Mouse (Mus musculus) thymus, postnatal 0 days (tissue): ENCODE measurements around the gene Rbm38. TPM values are rescaled to one million over a fixed set of nuclear protein-coding genes. Genes with fewer than 3 reads are reported as not detected.

ENCODE experiments used
- DNase-seq: peaks from one replicate; pipeline ENCODE4 v3.0.0-alpha.2; 2015; ENCODE audit warnings: low spot score
- polyA plus RNA-seq: library from polyadenylated mRNA; unstranded; fragments of >200 nt; fragmentation: Nextera tagmentation; extraction: Ambion mirVana; gene quantifications from 2 replicates; pipeline ENCODE4 v1.2.1, GENCODE M21; 2015

Gene Rbm38
- polyA plus RNA-seq, 1 experiment from 2014 or later, result 144 TPM

DNA sequence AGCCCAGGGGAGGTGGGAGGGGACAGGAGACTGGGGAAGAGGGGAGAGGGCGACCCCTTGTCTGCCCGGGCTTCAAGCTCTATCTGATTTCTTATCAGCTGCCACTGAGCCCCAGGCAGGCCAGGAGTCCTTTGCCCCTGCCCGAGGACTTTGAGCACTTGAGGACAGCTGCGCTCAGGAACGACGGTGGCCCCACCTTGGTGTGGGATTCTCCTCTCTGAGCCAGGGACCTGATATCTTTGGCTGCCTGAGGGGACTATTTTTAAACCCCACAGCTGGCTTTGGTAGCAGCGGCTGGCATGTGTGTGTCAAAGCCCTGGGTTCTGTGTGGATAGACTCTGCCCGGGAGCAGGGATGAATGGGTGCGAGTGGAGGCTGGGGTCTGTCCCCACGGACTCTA, 37.3 kb downstream of the Rbm38 start:
- DNase-seq, result no peak

DNA sequence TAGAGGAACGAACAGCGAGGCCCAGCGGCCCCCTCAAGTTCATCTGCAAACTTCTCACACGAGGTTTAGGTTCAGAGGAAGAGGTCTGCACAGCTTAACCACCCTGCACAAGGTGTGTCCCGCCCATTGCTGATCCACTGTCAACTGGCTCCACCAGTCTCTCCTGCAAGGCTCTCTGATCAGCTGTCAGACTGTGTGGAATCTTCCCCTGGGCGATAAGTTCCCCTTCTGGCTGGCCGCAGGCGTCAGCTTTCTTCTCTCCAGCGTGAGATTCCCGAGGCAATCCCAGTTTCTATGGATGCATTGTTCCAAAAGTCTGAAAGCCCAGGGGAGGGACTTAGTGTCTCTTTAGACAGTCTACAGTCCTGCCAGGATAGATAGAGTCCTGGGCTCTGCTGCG, 38.0 kb downstream of the Rbm38 start:
- no peak for DNase-seq

- no peak for DNase-seq
These were observed 40.2 kb downstream of the Rbm38 start for GRCm38 (mm10) chr2:173060450-173060849.

- DNase-seq, result peak; percentile 47
These were observed 41.4 kb downstream of the Rbm38 start for GRCm38 (mm10) chr2:173061443-173062351.

GRCm38 (mm10) chr2:173063219-173063618, 42.9 kb downstream of the Rbm38 start:
- no peak for DNase-seq

DNA sequence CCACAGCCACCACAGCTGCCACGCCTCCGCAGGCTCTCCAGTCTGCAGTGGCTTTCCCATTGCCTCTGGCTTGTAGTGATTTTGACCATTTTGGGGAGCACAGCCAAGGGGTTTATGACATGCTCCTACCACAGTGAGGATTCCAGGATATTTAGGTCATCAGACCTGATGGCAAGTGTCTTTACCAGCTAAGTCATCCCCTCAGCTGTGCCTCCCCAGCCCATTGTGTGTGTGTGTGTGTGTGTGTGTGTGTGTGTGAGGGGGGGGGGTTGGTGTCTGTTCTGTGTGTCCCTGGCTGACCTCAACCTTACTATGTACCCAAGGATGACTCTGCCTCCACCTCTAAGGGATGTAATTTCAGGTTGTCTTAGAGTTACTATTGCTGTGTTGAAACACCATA, 44.6 kb downstream of the Rbm38 start:
- DNase-seq, result no peak

DNA sequence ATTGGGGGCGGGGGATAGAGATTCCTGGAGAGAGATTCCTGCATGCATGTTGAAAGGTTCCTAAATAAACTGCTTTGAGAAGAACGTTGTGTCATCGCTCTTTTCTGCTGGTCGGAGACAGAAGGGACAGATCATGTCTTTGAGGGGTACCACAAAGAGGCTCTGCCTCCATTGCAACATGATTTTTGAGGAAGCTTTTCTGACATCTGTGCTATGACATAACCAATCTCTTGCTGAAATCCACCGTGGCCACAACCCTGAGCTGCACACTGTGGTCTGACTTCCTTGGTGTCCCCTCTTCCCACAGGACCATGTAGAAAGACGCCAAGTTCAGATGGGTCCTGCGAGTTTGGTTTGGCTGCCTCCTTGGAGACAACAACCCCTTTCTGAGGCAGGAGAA, 52.6 kb downstream of the Rbm38 start:
- DNase-seq, result no peak

DNA sequence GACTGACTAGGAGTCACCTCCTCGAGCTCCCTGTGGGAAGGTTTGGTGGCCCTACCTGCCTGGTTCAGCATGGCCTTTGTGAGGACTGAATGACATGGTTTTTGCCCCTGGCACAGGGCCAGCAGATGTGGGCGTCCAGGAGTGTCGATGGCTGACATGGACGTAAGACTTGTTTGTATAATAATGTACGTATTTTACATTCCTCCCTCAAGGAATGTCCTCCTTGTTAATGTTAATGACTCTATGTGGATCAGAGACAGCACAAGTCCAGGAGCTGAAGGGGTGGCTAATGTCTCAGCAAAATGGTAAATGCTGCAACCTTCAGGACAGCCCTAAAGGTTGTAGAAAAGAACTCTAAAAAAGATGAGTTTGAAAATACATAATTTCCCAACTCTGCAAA, 53.4 kb downstream of the Rbm38 start:
- DNase-seq, result no peak

DNA sequence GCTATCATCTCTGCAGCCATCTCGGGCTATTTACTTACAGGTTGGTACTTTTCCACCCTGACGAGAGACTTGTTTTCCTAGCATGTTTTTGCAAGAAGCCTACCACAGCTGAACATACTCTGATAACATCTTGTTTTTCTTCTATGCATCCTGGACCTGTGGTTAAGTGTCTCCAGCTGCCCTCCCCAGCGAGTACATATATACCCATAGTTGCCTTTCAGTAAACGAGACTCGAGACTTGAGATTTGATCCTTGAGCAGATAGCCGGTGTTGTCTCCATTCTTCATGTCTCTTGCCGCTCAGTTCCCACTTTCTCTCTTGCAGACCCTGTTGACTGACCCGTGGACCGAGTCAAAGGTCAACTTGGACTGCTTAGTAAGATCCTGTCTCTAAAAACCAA, 56.6 kb downstream of the Rbm38 start:
- no peak for DNase-seq

DNA sequence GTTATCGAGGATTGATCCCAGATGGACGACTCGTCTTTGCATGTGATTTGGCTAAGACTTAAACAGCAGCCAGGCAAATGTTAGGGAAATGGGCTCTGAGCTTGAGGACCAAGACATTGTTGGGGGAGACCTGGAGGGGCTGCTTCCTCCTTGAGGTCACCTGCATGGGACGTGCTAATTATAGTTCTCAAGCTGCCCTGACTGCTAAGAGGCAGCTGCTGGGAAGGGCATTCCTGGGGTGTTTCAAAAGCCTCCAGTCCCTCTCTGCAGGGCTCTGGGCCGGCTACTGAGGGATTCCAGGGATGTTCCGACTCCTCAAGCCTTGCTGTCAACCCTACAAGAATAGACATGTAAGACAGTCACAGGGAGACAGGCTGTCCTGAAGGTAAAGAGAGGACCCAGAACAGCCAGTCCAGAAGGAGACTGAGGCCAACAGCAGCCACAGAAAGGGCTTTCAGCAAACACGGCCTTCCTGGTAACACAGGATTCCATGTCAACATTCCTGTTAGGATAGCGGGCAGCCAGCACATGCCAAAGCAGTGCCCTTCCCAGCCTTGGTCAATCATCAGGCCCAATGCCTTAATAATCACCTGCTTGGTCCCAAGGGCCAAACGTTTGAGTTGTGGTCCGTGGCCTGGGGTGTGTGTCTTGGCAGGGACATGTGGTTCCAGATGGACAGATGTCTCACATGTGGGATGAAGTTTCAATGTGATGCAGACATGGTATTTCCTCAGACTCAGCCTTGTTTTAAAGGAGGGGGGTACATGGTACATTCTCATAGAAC, 59.7 kb downstream of the Rbm38 start:
- no peak for DNase-seq

DNA sequence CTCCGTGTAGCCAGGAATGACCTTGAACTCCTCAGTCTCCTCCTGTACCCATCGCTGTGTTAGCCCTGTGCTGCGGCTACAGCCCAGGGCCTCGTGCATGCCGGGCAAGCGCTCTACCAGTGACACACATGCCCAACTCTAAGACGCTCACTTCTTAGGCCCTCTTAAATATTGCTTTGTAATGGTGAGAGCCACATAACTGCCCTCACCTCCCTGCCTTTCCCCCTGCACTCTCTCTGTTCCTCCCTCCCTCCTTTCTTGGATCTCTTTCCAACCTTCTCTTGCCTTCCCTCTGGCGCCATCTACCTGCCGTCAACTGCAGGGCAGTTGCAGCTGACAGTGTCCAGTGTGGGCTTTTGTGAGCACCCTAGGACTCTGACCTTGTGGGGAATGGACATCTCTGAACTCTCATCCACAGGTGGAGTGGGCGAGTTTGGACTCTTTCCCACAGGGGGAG, 60.5 kb downstream of the Rbm38 start:
- DNase-seq, result peak; percentile 75

GRCm38 (mm10) chr2:173082706-173083105, 62.4 kb downstream of the Rbm38 start:
- DNase-seq, result peak; percentile 76

DNA sequence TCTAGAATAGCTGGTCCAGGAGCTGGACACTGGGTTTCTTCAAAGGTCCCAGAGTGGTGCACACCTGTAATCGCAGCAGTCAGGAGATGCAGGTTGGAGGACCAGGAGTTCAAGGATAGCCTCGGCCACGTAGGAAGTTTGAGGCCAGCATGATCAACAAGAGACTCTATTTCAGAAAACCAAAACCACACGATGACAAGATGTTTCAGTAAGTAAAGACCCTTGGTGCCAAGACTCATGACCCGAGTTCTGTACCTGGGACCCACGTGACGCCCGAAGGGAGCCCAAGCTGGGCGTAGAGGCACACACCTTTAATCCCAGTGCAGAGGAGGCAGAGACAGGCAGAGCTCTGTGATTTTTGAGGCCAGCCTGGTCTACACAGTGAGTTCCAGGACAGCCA, 62.8 kb downstream of the Rbm38 start:
- DNase-seq, result no peak

- DNase-seq, result peak; percentile 91
These were observed 63.6 kb downstream of the Rbm38 start for GRCm38 (mm10) chr2:173083712-173084475.

Other genes with a start within 250 kb of the Rbm38 start
- 7.7 and 8.1 TPM in 2 replicates for gene Bmp7, start 80.2 kb upstream of the Rbm38 start, polyA plus RNA-seq
- 66.2 and 75.4 TPM in 2 replicates for gene Spo11, start 42.8 kb upstream of the Rbm38 start, polyA plus RNA-seq
- gene Rae1, start 20.4 kb upstream of the Rbm38 start, polyA plus RNA-seq, result 138 and 142 TPM in 2 replicates
- 0.21 and 0.26 TPM in 2 replicates for gene Ctcfl, start 99.0 kb downstream of the Rbm38 start, polyA plus RNA-seq
- 0.51 and 1.6 TPM in 2 replicates for gene Pck1, start 132.6 kb downstream of the Rbm38 start, polyA plus RNA-seq
- gene Zbp1, start 198.4 kb downstream of the Rbm38 start, polyA plus RNA-seq, result 42.1 and 52.8 TPM in 2 replicates